ENCODE assay signal across 23 mouse cellular contexts in the genomic region with DNA sequence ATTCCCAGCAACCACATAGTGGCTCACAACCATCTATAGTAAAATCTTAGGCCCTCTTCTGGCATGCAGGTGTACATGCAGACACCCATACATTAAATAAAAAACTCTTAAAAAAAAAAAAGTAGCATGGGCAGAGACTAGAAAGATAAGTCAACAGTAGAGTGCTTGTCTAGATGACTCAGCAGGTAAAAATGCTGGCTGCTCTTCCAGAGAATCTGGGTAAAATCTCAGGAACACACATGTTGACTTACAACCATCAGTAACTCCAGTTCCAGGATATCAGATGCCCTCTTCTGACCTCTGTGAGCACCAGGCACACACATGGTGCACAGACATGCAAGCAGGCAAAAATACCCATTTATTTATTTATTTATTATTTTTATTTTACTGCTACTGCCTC. TPM values are rescaled to one million over a fixed set of nuclear protein-coding genes. Genes with fewer than 3 reads are reported as not detected.
DNase-seq lines count a peak whose midpoint lies in the region; ATAC-seq and TF ChIP-seq lines count a peak whose summit lies in the region.
"Had no signal": no experiment of that assay in that cellular context is flagged by ENCODE, and none has a peak within 500 bp of the region (broad histone marks: within the 10 kb centered on the region; RNA-seq: fewer than 3 reads in every experiment).

No protein-coding gene starts in this region.

- no peak for TF ChIP-seq EP300 in MEL (IDR thresholded peaks at IDR 0.05; ENCODE audit: low read depth in 1 of 2, low read length in 2 of 2)
- no peak for TF ChIP-seq EP300 in stomach, postnatal 0 days (optimal IDR thresholded peaks at IDR 0.05)

- no peak overlapping the region for H3K4me3 ChIP-seq in liver, embryonic 16.5 days (ENCODE audit: low read depth, low read length)
- H3K4me3 ChIP-seq in liver, embryonic 11.5 days (ENCODE audit: low read depth, low read length): no peak overlapping the region
- no peak overlapping the region for H3K4me3 ChIP-seq in MEL (ENCODE audit: control insufficient read depth in 1 of 2, insufficient read depth in 1 of 2, low read depth in 2 of 2, low read length in 2 of 2)
- H3K4me3 ChIP-seq in stomach, postnatal 0 days (ENCODE audit: low read depth, low read length): no peak overlapping the region
- H3K4me3 ChIP-seq: embryonic facial prominence, embryonic 12.5 days; heart, adult 2 months; heart, embryonic 13.5 days; hindbrain, embryonic 12.5 days; limb, embryonic 12.5 days; liver, embryonic 15.5 days; megakaryocyte, embryonic 14.5 days; midbrain, embryonic 13.5 days had no signal

- no peaks in the 10 kb centered on the region for H3K9me3 ChIP-seq in liver, embryonic 16.5 days (replicated peaks; ENCODE audit: control insufficient read depth, low read length)
- no peaks in the 10 kb centered on the region for H3K9me3 ChIP-seq in liver, embryonic 11.5 days (ENCODE audit: control insufficient read depth, low read length)
- no peaks in the 10 kb centered on the region for H3K9me3 ChIP-seq in MEL (replicated peaks; ENCODE audit: insufficient read depth, low read length)
- H3K9me3 ChIP-seq in stomach, postnatal 0 days (ENCODE audit: control insufficient read depth, low read length): no peaks in the 10 kb centered on the region
- H3K9me3 ChIP-seq: embryonic facial prominence, embryonic 12.5 days; heart, embryonic 13.5 days; hindbrain, embryonic 12.5 days; limb, embryonic 12.5 days; liver, embryonic 15.5 days; megakaryocyte, embryonic 14.5 days; midbrain, embryonic 13.5 days had no signal

- H3K79me2 ChIP-seq in MEL (ENCODE audit: control insufficient read depth, insufficient read depth, low read length, poor library complexity): peaks cover 5% of the 10 kb centered on the region

- TF ChIP-seq RAD21 in MEL (IDR thresholded peaks at IDR 0.05; ENCODE audit: low read depth, low read length): no peak

- no peak overlapping the region for H3K4me2 ChIP-seq in liver, embryonic 16.5 days (ENCODE audit: low read depth, low read length)
- no peak overlapping the region for H3K4me2 ChIP-seq in liver, embryonic 11.5 days
- no peak overlapping the region for H3K4me2 ChIP-seq in stomach, postnatal 0 days (replicated peaks; ENCODE audit: low read depth)
- H3K4me2 ChIP-seq: embryonic facial prominence, embryonic 12.5 days; heart, embryonic 13.5 days; hindbrain, embryonic 12.5 days; limb, embryonic 12.5 days; liver, embryonic 15.5 days; midbrain, embryonic 13.5 days had no signal

- TF ChIP-seq CTCF in MEL (IDR thresholded peaks at IDR 0.05 in 2 of 3, conservative IDR thresholded peaks at IDR 0.05 in 1 of 3; ENCODE audit: control insufficient read depth in 1 of 3, insufficient read depth in 1 of 3, low read depth in 2 of 3, low read length in 3 of 3, poor library complexity in 1 of 3, severe bottlenecking in 1 of 3): 0 out of 6 replicates have a peak, but pooled peaks of 1 of the 3 experiments have one; percentile 2
- TF ChIP-seq CTCF in stomach, postnatal 0 days (IDR thresholded peaks at IDR 0.05; ENCODE audit: low read depth): no peak; the same call in 1 of the 2 replicates

- H3K9ac ChIP-seq in liver, embryonic 16.5 days (ENCODE audit: low read depth, low read length): no peak overlapping the region
- no peak overlapping the region for H3K9ac ChIP-seq in liver, embryonic 11.5 days (ENCODE audit: low read depth, low read length)
- no peak overlapping the region for H3K9ac ChIP-seq in MEL (ENCODE audit: control insufficient read depth, low read depth, low read length, poor library complexity, severe bottlenecking)
- no peak overlapping the region for H3K9ac ChIP-seq in stomach, postnatal 0 days (ENCODE audit: low read length)
- H3K9ac ChIP-seq: embryonic facial prominence, embryonic 12.5 days; forebrain, postnatal 0 days; heart, embryonic 13.5 days; hindbrain, embryonic 12.5 days; limb, embryonic 12.5 days; liver, embryonic 15.5 days; midbrain, embryonic 13.5 days had no signal

- no peak for DNase-seq in liver, embryonic 11.5 days (ENCODE audit: low spot score)
- peak; percentile 33 for DNase-seq in 416B (ENCODE audit: low read depth)
- DNase-seq in MEL (ENCODE audit: low read depth, low spot score): peak; percentile 22
- no peak for DNase-seq in stomach, postnatal 0 days (ENCODE audit: low spot score)
- DNase-seq in layer of hippocampus, postnatal 25 days (ENCODE audit: extremely low spot score in 1 of 2, low spot score in 1 of 2): no peak
- DNase-seq in spleen, postnatal 10 days (ENCODE audit: low spot score in 2 of 2): no peak
- DNase-seq: adrenal gland, postnatal 25 days; cerebellum, adult 9-10 months; forebrain, postnatal 0 days; gastrocnemius, postnatal 36 days; heart, adult 2 months; kidney, adult 18-20 months; layer of hippocampus, postnatal 36 days; thymus, adult 2 months; thymus, postnatal 4 days had no signal

- no peaks in the 10 kb centered on the region for H3K27me3 ChIP-seq in liver, embryonic 16.5 days (ENCODE audit: control insufficient read depth, insufficient read depth, low read depth, low read length)
- no peaks in the 10 kb centered on the region for H3K27me3 ChIP-seq in liver, embryonic 11.5 days (replicated peaks; ENCODE audit: control insufficient read depth, insufficient read depth, low read length)
- no peaks in the 10 kb centered on the region for H3K27me3 ChIP-seq in MEL (ENCODE audit: control insufficient read depth in 1 of 2, insufficient read depth in 2 of 2, low read length in 2 of 2)
- no peaks in the 10 kb centered on the region for H3K27me3 ChIP-seq in stomach, postnatal 0 days (ENCODE audit: control insufficient read depth, insufficient read depth, low read length)
- H3K27me3 ChIP-seq: embryonic facial prominence, embryonic 12.5 days; heart, embryonic 13.5 days; hindbrain, embryonic 12.5 days; limb, embryonic 12.5 days; liver, embryonic 15.5 days; megakaryocyte, embryonic 14.5 days; midbrain, embryonic 13.5 days had no signal

- H3K27ac ChIP-seq in liver, embryonic 16.5 days (ENCODE audit: low read length): no peak overlapping the region
- H3K27ac ChIP-seq in liver, embryonic 11.5 days (ENCODE audit: low read depth, low read length): no peak overlapping the region
- no peak overlapping the region for H3K27ac ChIP-seq in MEL (ENCODE audit: control insufficient read depth, low read depth, low read length)
- no peak overlapping the region for H3K27ac ChIP-seq in stomach, postnatal 0 days (replicated peaks)
- H3K27ac ChIP-seq: embryonic facial prominence, embryonic 12.5 days; heart, adult 2 months; heart, embryonic 13.5 days; hindbrain, embryonic 12.5 days; limb, embryonic 12.5 days; liver, embryonic 15.5 days; midbrain, embryonic 13.5 days had no signal

- 0 out of 2 replicates have a peak, but pooled peaks have one; percentile 24 for ATAC-seq in liver, embryonic 16.5 days (ENCODE audit: low read depth)
- no peak for ATAC-seq in liver, embryonic 11.5 days (replicated peaks; ENCODE audit: low FRiP score)
- 0 out of 2 replicates have a peak, but pooled peaks have one; percentile 42 for ATAC-seq in stomach, postnatal 0 days (ENCODE audit: low FRiP score, low TSS enrichment)
- ATAC-seq: forebrain, postnatal 0 days; midbrain, embryonic 13.5 days had no signal

- no peak for TF ChIP-seq POLR2A in MEL (IDR thresholded peaks at IDR 0.05; ENCODE audit: control insufficient read depth in 1 of 2, insufficient read depth in 1 of 2, low read depth in 1 of 2, low read length in 2 of 2, poor library complexity in 1 of 2)

- no peaks in the 10 kb centered on the region; the same call in 1 of the 2 replicates for H3K4me1 ChIP-seq in liver, embryonic 16.5 days (ENCODE audit: control insufficient read depth, low read depth, low read length)
- no peaks in the 10 kb centered on the region for H3K4me1 ChIP-seq in liver, embryonic 11.5 days (replicated peaks; ENCODE audit: control insufficient read depth, insufficient read depth, low read length)
- H3K4me1 ChIP-seq in MEL (ENCODE audit: control insufficient read depth in 1 of 2, insufficient read depth in 2 of 2, low read length in 2 of 2): peaks cover 0 to 2% of the 10 kb centered on the region in 2 experiments; a peak in 1 of 4 replicates
- no peaks in the 10 kb centered on the region for H3K4me1 ChIP-seq in stomach, postnatal 0 days (replicated peaks; ENCODE audit: control insufficient read depth, insufficient read depth)
- H3K4me1 ChIP-seq: embryonic facial prominence, embryonic 12.5 days; heart, embryonic 13.5 days; hindbrain, embryonic 12.5 days; limb, embryonic 12.5 days; liver, embryonic 15.5 days; midbrain, embryonic 13.5 days had no signal

- H3K36me3 ChIP-seq in liver, embryonic 16.5 days (ENCODE audit: control insufficient read depth, insufficient read depth): no peaks in the 10 kb centered on the region
- H3K36me3 ChIP-seq in liver, embryonic 11.5 days (ENCODE audit: control insufficient read depth, insufficient read depth, low read length): no peaks in the 10 kb centered on the region
- H3K36me3 ChIP-seq in MEL (ENCODE audit: control insufficient read depth in 1 of 2, insufficient read depth in 2 of 2, low read length in 2 of 2): peaks cover 0 to 4% of the 10 kb centered on the region in 2 experiments; a peak in 2 of 4 replicates
- no peaks in the 10 kb centered on the region for H3K36me3 ChIP-seq in stomach, postnatal 0 days (ENCODE audit: control insufficient read depth, insufficient read depth, low read length)
- H3K36me3 ChIP-seq: hindbrain, embryonic 12.5 days; liver, embryonic 15.5 days had no signal

TF ChIP-seq in MEL, 35 proteins besides CTCF, POLR2A, EP300 and RAD21:
- TF ChIP-seq RCOR1 (IDR thresholded peaks at IDR 0.05; ENCODE audit: low read depth, low read length) (peak; percentile 71), JUND (IDR thresholded peaks at IDR 0.05; ENCODE audit: low read depth, low read length) (no peak), TCF12 (IDR thresholded peaks at IDR 0.05; ENCODE audit: low read depth, low read length) (0 out of 2 replicates have a peak, but pooled peaks have one; percentile 14), ZNF384 (IDR thresholded peaks at IDR 0.05; ENCODE audit: low read depth, low read length) (peak; percentile 81)

RNA-seq across cellular contexts. Expression of gene Mast2, which starts 25.4 kb away (rescaled TPM):
- 3.4 and 3.8 TPM in 2 replicates for polyA plus RNA-seq in liver, embryonic 16.5 days (2015; fragmentation: Nextera tagmentation; extraction: Ambion mirVana)
- 19.5 and 21.9 TPM in 2 replicates for polyA plus RNA-seq in liver, embryonic 11.5 days (2014; fragmentation: Nextera tagmentation; extraction: Ambion mirVana)
- 13.3 and 14.8 TPM in 2 replicates for total RNA-seq in MEL (2012; rRNA removed)
- polyA plus RNA-seq in MEL (2012; ENCODE audit: insufficient read depth in 1 of 2, insufficient read length in 2 of 2, low read depth in 1 of 2, low replicate concordance in 2 of 2, missing spikeins in 1 of 2): 100 to 1,000 TPM in 1 of 2 experiments, 10 to 100 TPM in 1; 46.4 to 126 TPM
- polyA plus RNA-seq in stomach, postnatal 0 days (2015; fragmentation: Nextera tagmentation; extraction: Ambion mirVana): 5.0 and 5.1 TPM in 2 replicates
- 100 to 1,000 TPM in 1 of 2 experiments, 10 to 100 TPM in 1; 86.7 to 100 TPM for total RNA-seq in layer of hippocampus, postnatal 25 days (2021)

Comparison
In these comparisons a context has a peak if more than half of its experiments do, and no peak if none do; other contexts are left out.
1. DNase-seq: peak in 416B (single experiment) and MEL (single experiment); none in liver, embryonic 11.5 days (single experiment), stomach, postnatal 0 days (single experiment), layer of hippocampus, postnatal 25 days (0 of 2) and spleen, postnatal 10 days (0 of 2).